Mouse (Mus musculus): ENCODE measurements around the gene Spata18.

The Spata18 gene

DNA sequence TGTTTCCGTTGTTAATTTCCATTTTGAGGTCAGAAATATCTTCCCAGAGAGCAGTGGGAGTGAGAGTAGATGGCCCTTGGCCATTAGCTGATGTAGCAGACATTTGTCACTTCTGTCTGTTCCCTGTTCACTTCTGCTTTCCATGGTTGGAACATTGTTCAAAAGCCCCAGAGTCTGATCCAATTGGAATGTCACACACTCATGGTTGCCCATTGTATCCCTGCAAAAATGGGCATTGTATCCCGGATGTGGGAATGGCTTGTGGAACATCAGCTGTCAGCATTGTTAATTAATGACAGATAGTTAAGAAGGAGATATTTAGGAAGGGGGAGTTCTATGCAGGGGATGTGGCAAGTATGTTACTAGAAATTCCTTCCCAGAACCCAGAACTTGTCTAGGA, 65.8 kb downstream of the Spata18 start:
- no peak for DNase-seq (ENCODE audit: low spot score in 2 of 2)

DNA sequence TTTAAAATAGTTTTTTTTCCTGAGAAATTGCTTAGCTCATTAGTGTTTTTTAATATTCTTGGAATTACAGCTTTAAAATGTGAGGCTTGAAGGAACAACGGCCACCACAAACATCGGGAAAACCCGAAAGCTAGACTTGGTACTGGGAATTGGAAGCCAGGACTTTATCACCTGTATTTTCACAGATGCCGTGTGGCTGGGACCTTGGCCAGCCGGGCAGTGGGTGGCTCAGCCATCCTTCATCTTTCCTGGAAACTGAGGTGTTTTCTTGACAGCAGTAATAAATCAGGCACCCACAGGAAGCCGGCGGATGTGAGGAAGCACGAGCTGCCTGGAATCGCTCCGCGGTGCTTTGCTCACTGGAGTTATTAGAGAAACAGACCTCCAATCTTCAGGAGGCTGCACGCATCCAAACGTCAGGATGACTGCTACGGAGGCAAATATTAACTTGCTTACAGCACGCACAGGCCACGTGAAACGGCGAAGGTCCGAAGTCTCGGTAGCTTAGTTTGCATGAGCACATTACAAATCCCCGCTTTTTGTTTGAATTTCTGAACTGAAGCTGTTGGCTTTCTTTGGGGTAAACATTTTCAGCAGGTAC, 70.6 kb downstream of the Spata18 start:
- DNase-seq (ENCODE audit: low spot score in 2 of 2), result no peak

DNA sequence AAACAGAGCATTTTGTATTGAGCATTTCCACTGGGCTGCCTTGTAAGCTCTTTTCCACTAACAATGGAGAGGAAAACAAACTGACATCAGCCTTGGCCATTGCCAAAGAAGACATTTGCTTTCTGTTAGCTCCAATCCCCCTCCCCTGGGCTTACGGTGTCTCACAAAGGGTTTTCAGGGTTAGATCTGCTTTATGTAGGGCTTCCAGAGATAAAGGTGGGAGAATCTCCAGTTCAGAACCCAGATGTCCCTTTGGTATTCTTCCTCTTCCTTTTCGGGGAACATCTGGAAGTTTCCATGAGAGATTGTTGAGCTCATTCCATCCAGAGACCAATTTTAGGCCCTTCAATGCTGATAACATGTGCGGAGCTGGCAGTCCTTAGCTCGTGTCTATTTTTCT, 74.8 kb downstream of the Spata18 start:
- DNase-seq (ENCODE audit: low spot score in 2 of 2), result no peak

DNA sequence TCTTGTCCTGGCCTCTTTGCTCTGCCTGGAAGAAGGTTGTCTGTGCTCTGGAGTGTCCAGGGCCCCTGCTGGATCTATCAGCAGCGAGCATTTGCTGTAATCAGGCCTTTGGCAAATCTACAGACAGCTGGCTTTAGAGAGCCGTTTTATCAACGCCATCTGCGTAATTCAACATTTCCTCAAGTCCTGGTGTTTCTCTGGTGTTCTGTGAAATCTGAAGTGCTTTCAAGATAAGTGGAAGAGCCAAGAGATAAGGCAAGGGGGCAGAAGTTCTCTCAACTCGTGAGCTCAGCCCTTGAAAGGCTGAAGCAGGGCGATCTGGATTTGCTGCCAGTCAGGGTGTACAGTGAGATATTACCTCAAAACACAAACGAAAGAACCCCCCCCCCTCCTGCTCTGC, 77.5 kb downstream of the Spata18 start:
- no peak for DNase-seq (ENCODE audit: low spot score in 2 of 2)

All from spleen, postnatal 4 days (tissue).